Mouse (Mus musculus) heart, adult 2 months (tissue): ENCODE data around the gene Rpl14.

Experiments
- CTCF ChIP-seq: fragments of 200-600 bp; IDR thresholded peaks from 2 replicates; pipeline ENCODE4 v1.8.1; 2022; ENCODE audit warnings: antibody characterized with exemption, mild to moderate bottlenecking, moderate library complexity
- EP300 ChIP-seq: fragments of 200-500 bp; IDR thresholded peaks from 2 replicates; pipeline ENCODE4 v1.6.1; 2011; ENCODE audit warnings: low read depth, low read length, control low read depth; ENCODE audit not compliant: insufficient read depth
- POLR2A ChIP-seq: fragments of 200-500 bp; IDR thresholded peaks from 2 replicates; pipeline ENCODE4 v1.6.1; 2011; ENCODE audit warnings: mild to moderate bottlenecking, low read depth, low read length, control low read depth; ENCODE audit not compliant: insufficient read depth

DNA sequence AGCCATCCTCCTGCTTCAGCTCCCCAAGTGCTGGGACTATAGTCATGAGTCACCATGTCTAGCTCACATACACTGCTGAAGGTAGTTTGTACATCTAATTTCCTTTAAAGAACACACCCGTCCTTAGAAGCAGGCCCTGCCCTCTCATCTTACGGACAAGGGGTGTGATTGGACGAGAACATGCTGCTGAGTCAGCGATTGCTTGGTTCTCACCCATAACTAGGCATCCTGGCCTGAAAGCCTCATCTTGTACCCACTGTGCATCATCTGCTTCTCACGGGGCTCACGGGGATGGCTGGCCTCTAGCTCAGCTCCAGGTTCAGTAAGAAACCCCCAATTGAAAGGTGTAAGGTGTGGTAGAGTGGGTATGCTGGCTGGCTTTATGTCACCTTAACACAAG, 42.8 kb downstream of the Rpl14 start:
- TF ChIP-seq POLR2A (no peak), CTCF (no peak), EP300 (no peak)
